Mouse (Mus musculus) intestine, postnatal 0 days (tissue): Measurements from ENCODE around the gene Adcy6. TPM values are rescaled to one million over a fixed set of nuclear protein-coding genes. Genes with fewer than 3 reads are reported as not detected.

Experiments used
- ATAC-seq: fragments of 200-750 bp; cut with Nextera tagmentation; 2 replicates; pipeline ENCODE4 v1.8.0; 2017; ENCODE audit warnings: mild to moderate bottlenecking, moderate TSS enrichment, moderate library complexity
- H3K27ac ChIP-seq: fragments of 300-500 bp; sonication (generic); 2 replicates; pipeline ENCODE4 v1.5.1; 2014; ENCODE audit warnings: mild to moderate bottlenecking, low read depth, low read length, moderate library complexity
- H3K27me3 ChIP-seq: fragments of 300-500 bp; sonication (generic); replicated peaks from 2 replicates; pipeline ENCODE4 v1.6.1; 2014; ENCODE audit warnings: low read length, mixed read lengths; ENCODE audit not compliant: control insufficient read depth, insufficient read depth
- H3K36me3 ChIP-seq: fragments of 300-500 bp; sonication (generic); 2 replicates; pipeline ENCODE4 v1.6.1; 2014; ENCODE audit warnings: mild to moderate bottlenecking, moderate library complexity; ENCODE audit not compliant: control insufficient read depth, insufficient read depth
- H3K4me1 ChIP-seq: fragments of 300-500 bp; sonication (generic); replicated peaks from 2 replicates; pipeline ENCODE4 v1.6.1; 2014; ENCODE audit warnings: antibody characterized with exemption, low read length, mixed read lengths; ENCODE audit not compliant: control insufficient read depth, insufficient read depth
- H3K4me2 ChIP-seq: fragments of 300-500 bp; sonication (generic); replicated peaks from 2 replicates; pipeline ENCODE4 v1.6.1; 2014; ENCODE audit warnings: low read depth, mild to moderate bottlenecking, moderate library complexity
- H3K4me3 ChIP-seq: fragments of 300-500 bp; sonication (generic); 2 replicates; pipeline ENCODE4 v1.5.1; 2014; ENCODE audit warnings: low read depth, low read length
- H3K9ac ChIP-seq: fragments of 300-500 bp; sonication (generic); 2 replicates; pipeline ENCODE4 v1.6.1; 2014; ENCODE audit warnings: mild to moderate bottlenecking, low read depth, low read length
- H3K9me3 ChIP-seq: fragments of 300-500 bp; sonication (generic); 2 replicates; pipeline ENCODE4 v1.6.1; 2016; ENCODE audit warnings: mixed run types; ENCODE audit not compliant: control insufficient read depth
- CTCF ChIP-seq: sonication (generic); IDR thresholded peaks from 2 replicates; pipeline ENCODE4 v1.5.1; 2016; ENCODE audit warnings: low read depth, mild to moderate bottlenecking, control low read depth, antibody characterized with exemption, moderate library complexity
- WGBS: fragments of 180-500 bp; shearing (Covaris S2); extraction: QIAGEN DNeasy Blood & Tissue Kit; methylation state at CpG from one replicate; pipeline ENCODE4 v1.1.7; 2014; 5-methylcytosine and 5-hydroxymethylcytosine counted together
- polyA plus RNA-seq: library from polyadenylated mRNA; unstranded; fragments of >200 nt; fragmentation: Nextera tagmentation; extraction: Ambion mirVana; gene quantifications from 2 replicates; pipeline ENCODE4 v1.2.1, GENCODE M21; 2015

Gene Adcy6
- polyA plus RNA-seq, 1 experiment from 2014 or later = 10.6 TPM

GRCm38 (mm10) chr15:98546843-98547242, 63.0 kb downstream of the Adcy6 start:
- TF ChIP-seq CTCF = no peak
- Histone ChIP-seq H3K9me3 (no peaks in the 10 kb centered on the region), H3K36me3 (peaks cover 82% of the 10 kb centered on the region), H3K27me3 (no peaks in the 10 kb centered on the region), H3K4me3 (no peak overlapping the region), H3K27ac (no peak overlapping the region), H3K4me2 (no peak overlapping the region), H3K9ac (no peak overlapping the region), H3K4me1 (no peaks in the 10 kb centered on the region)
- ATAC-seq = no peak
- WGBS = 91% methylated on average over 5 of the region's 5 CpGs

DNA sequence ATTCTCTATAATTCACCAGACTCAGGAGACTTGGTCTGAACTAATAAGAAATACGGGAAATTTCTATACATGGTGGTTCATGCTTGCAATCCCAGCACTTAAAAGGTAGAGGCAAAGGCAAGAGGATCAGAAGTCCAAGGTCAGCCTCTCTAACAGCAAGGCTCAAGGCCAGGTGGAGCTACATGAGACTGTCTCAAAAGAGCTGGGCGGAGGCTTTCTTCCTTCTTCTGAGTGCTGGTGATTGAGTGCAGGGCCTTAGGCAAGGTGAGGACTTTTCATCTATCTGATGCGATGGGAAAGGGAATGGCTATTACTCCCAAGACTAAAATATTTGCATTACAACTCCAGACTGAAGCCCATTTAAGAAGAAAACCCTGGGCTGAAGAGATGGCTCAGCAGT, 64.7 kb downstream of the Adcy6 start:
- no peaks in the 10 kb centered on the region for H3K27me3 ChIP-seq
- 0 out of 2 replicates have a peak overlapping the region, but pooled peaks have one; percentile 7 for H3K27ac ChIP-seq
- TF ChIP-seq CTCF = no peak
- H3K9me3 ChIP-seq = no peaks in the 10 kb centered on the region
- H3K4me2 ChIP-seq = no peak overlapping the region
- 85% methylated on average over 3 of the region's 3 CpGs for WGBS
- no peak overlapping the region for H3K9ac ChIP-seq
- peaks cover 68% of the 10 kb centered on the region for H3K36me3 ChIP-seq
- H3K4me1 ChIP-seq = no peaks in the 10 kb centered on the region
- ATAC-seq = no peak
- no peak overlapping the region for H3K4me3 ChIP-seq

DNA sequence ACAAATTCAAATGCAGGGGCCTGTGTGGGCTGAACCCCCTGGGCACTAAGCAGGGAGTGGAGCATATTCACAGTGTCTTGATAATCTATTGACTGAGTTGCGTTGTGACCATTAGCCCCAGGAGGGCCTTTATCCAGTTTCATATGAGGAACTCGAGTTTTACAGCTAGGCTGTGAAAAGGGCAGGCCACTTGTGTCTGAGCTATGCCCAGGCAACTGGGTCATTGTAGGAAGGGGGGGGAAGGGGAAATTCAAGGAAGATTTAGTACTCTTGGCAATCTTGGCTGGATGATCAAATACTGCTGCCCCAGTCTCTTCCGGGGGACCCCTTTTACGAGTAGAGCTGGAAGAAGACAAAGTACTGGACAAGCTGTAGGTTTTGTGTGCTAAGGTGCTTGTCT, 66.5 kb downstream of the Adcy6 start:
- no peaks in the 10 kb centered on the region for H3K27me3 ChIP-seq
- no peak overlapping the region for H3K4me2 ChIP-seq
- H3K27ac ChIP-seq = peak overlapping the region; percentile 35
- H3K36me3 ChIP-seq = peaks cover 59% of the 10 kb centered on the region
- no peaks in the 10 kb centered on the region for H3K9me3 ChIP-seq
- no peak overlapping the region for H3K9ac ChIP-seq
- no peak for ATAC-seq
- H3K4me3 ChIP-seq = no peak overlapping the region
- TF ChIP-seq CTCF = no peak
- WGBS = 78% methylated on average over 4 of the region's 4 CpGs
- H3K4me1 ChIP-seq = no peaks in the 10 kb centered on the region

- Histone ChIP-seq H3K4me3 (no peak overlapping the region), H3K4me1 (no peaks in the 10 kb centered on the region), H3K27me3 (no peaks in the 10 kb centered on the region), H3K27ac (peak overlapping the region; percentile 15; the same call in 1 of the 2 replicates), H3K4me2 (no peak overlapping the region), H3K9ac (no peak overlapping the region), H3K36me3 (peaks cover 41% of the 10 kb centered on the region), H3K9me3 (no peaks in the 10 kb centered on the region)
- 67% methylated on average over 6 of the region's 6 CpGs for WGBS
- ATAC-seq = no peak
- TF ChIP-seq CTCF = no peak
Observed at GRCm38 (mm10) chr15:98541064-98541463, 68.8 kb downstream of the Adcy6 start.

Other genes with a start within 250 kb of the Adcy6 start
- gene Olfr283, start 229.1 kb downstream of the Adcy6 start, polyA plus RNA-seq = not detected in 2 replicates
- not detected in 2 replicates for gene Olfr282, start 178.9 kb downstream of the Adcy6 start, polyA plus RNA-seq
- not detected in 2 replicates for gene Olfr281, start 157.5 kb downstream of the Adcy6 start, polyA plus RNA-seq
- not detected in 2 replicates for gene OR5BS1P, start 140.2 kb downstream of the Adcy6 start, polyA plus RNA-seq
- gene Lalba, start 127.4 kb downstream of the Adcy6 start, polyA plus RNA-seq = 0.34 and 0.56 TPM in 2 replicates
- gene Olfr279, start 117.7 kb downstream of the Adcy6 start, polyA plus RNA-seq = not detected in 2 replicates
- 42.1 and 42.3 TPM in 2 replicates for gene Kansl2, start 75.8 kb downstream of the Adcy6 start, polyA plus RNA-seq
- 21.1 and 25.0 TPM in 2 replicates for gene Ccnt1, start 39.2 kb downstream of the Adcy6 start, polyA plus RNA-seq
- not detected in 2 replicates for gene 4930415O20Rik, start 39.1 kb downstream of the Adcy6 start, polyA plus RNA-seq
- 9.3 and 10.3 TPM in 2 replicates for gene Cacnb3, start 20.8 kb upstream of the Adcy6 start, polyA plus RNA-seq
- 9.0 and 11.7 TPM in 2 replicates for gene Ddx23, start 52.8 kb upstream of the Adcy6 start, polyA plus RNA-seq
- 1.1 and 1.4 TPM in 2 replicates for gene Rnd1, start 67.4 kb upstream of the Adcy6 start, polyA plus RNA-seq
- gene Ccdc65, start 98.1 kb upstream of the Adcy6 start, polyA plus RNA-seq = 0.27 and 0.38 TPM in 2 replicates
- gene Fkbp11, start 118.1 kb upstream of the Adcy6 start, polyA plus RNA-seq = 30.9 and 32.4 TPM in 2 replicates
- 31.8 and 35.3 TPM in 2 replicates for gene Arf3, start 153.1 kb upstream of the Adcy6 start, polyA plus RNA-seq
- 0.08 TPM in 1 of 2 replicates, not detected in the other for gene Wnt10b, start 168.1 kb upstream of the Adcy6 start, polyA plus RNA-seq
- not detected in 2 replicates for gene Wnt1, start 179.8 kb upstream of the Adcy6 start, polyA plus RNA-seq
- 0.07 TPM in 1 of 2 replicates, not detected in the other for gene Ddn, start 199.4 kb upstream of the Adcy6 start, polyA plus RNA-seq
- 67.0 and 67.3 TPM in 2 replicates for gene Prkag1, start 221.4 kb upstream of the Adcy6 start, polyA plus RNA-seq